Mouse (Mus musculus): ENCODE data around the gene Gm33543.

Gene Gm33543

GRCm38 (mm10) chr10:95778622-95779021 is 64.1 kb downstream of the Gm33543 start:
- DNase-seq (ENCODE audit: low spot score in 2 of 2): no peak

GRCm38 (mm10) chr10:95777701-95778320 is 64.9 kb downstream of the Gm33543 start:
- DNase-seq (ENCODE audit: low spot score in 2 of 2): no peak

GRCm38 (mm10) chr10:95777071-95777470 is 65.7 kb downstream of the Gm33543 start:
- no peak for DNase-seq (ENCODE audit: low spot score in 2 of 2)

GRCm38 (mm10) chr10:95774856-95775255 is 67.9 kb downstream of the Gm33543 start:
- no peak for DNase-seq (ENCODE audit: low spot score in 2 of 2)

- no peak for DNase-seq (ENCODE audit: low spot score in 2 of 2)
Measured at GRCm38 (mm10) chr10:95774001-95774628, 68.6 kb downstream of the Gm33543 start.
